Mouse (Mus musculus): ENCODE results near the gene Gm27021. TPM values are rescaled to one million over a fixed set of nuclear protein-coding genes. Genes with fewer than 3 reads are reported as not detected.
"Not testable (repeated sequence)": the region's sequence is repeated elsewhere in the genome, so short reads cannot be mapped to it uniquely, and the experiment has no call there.

The Gm27021 gene
- polyA plus RNA-seq, 1 experiment: 10.0 TPM

DNA sequence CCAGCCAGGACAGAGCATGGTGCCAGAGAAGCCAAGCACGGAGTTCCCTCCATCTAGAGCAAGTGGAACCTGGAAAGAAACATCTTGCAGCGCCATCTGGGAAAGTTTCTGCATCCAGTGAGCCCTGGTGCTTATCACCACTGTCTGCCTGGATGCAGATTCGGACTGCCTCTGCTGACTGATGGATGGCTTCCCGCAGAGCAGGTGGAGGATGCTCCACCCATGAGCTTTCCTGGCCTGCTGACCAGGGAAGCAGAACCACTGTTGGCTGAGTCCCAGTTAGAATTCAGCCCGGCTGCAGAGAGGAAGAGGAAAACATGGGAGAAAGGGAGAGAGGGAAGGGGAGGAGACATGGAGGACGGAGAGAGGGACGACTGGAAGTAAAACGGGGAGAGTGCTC lies 19.9 kb upstream of the Gm27021 start:
- H3K4me1 ChIP-seq: peaks cover 44% of the 10 kb centered on the region
- no peak overlapping the region for H3K4me3 ChIP-seq (replicated peaks)
- TF ChIP-seq FLI1 (IDR thresholded peaks at IDR 0.05; ENCODE audit: low read length): no peak
- TF ChIP-seq GATA1 (IDR thresholded peaks at IDR 0.05; ENCODE audit: borderline replicate concordance, low read length): no peak
- H3K36me3 ChIP-seq (replicated peaks; ENCODE audit: low read length): no peaks in the 10 kb centered on the region
- peaks cover 9% of the 10 kb centered on the region; the same call in 1 of the 2 replicates for H3K9me3 ChIP-seq
- peaks cover 79% of the 10 kb centered on the region for H3K27me3 ChIP-seq (replicated peaks)

DNA sequence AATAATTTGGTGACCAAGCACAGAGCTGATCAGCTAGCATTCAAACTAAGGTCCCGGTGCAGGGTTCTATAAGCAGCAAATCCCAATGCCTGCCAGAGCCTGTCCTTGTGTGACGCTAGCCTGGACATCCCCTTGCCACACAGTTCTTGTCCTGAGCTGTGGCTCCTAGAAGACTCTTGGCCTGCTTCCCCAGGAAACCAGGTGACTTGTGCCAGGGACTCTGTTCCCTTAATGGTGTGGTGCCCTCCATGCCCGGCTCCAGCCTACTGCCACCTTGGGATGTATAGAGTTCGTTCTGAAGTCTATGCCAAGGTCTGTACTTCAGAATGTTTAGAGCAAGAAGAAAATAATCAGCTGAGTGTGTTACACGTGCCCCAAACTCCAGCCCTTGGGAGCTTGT lies 18.7 kb upstream of the Gm27021 start:
- peaks cover 9% of the 10 kb centered on the region; the same call in 1 of the 2 replicates for H3K9me3 ChIP-seq
- H3K27me3 ChIP-seq (replicated peaks): peaks cover 81% of the 10 kb centered on the region
- TF ChIP-seq GATA1 (IDR thresholded peaks at IDR 0.05; ENCODE audit: borderline replicate concordance, low read length) (no peak), FLI1 (IDR thresholded peaks at IDR 0.05; ENCODE audit: low read length) (no peak)
- H3K36me3 ChIP-seq (replicated peaks; ENCODE audit: low read length): no peaks in the 10 kb centered on the region
- H3K4me3 ChIP-seq (replicated peaks): no peak overlapping the region
- H3K4me1 ChIP-seq: peaks cover 44% of the 10 kb centered on the region

DNA sequence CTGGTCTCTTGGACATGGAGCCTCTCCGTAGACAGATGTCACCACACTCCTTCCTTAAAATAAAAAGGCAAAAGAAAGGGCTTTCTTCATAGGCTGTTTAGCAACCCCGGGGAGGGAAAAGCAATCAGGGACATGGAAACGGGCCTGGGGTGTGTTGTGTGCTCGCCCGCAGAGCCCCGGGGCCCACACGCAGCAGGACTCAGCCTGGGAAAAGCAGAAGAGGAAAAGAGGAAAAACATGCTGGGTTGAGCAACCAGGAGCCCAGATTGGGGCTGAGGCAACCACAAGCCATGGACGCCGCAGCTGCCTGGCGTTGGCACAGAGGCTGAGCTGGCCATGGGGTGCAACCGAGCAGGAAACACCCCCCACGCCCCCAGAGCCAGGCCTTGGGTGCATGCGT lies 18.2 kb upstream of the Gm27021 start:
- TF ChIP-seq FLI1 (IDR thresholded peaks at IDR 0.05; ENCODE audit: low read length) (no peak), GATA1 (IDR thresholded peaks at IDR 0.05; ENCODE audit: borderline replicate concordance, low read length) (no peak)
- H3K4me3 ChIP-seq (replicated peaks): no peak overlapping the region

DNA sequence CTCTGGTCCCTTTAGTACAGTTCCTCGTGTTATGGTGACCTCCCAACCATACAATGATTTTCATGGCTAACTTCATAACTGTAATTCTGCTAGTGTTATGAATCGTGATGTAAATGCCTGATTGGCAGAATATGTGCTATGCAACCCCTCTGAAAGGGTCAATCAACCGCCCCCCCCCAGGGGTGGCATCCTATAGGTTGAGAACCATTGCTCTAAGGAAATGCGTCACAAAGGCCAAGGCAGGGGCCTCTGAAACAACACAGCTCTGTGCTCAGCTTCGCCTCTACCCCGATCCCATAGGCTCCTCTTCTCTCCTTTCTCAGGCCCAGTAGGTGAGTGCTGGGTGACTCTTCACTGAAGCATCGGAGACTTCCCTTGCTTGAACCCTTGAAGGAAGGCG lies 17.7 kb upstream of the Gm27021 start:
- Histone ChIP-seq H3K36me3 (replicated peaks; ENCODE audit: low read length) (no peaks in the 10 kb centered on the region), H3K9me3 (peaks cover 9% of the 10 kb centered on the region; the same call in 1 of the 2 replicates), H3K4me3 (replicated peaks) (no peak overlapping the region), H3K4me1 (peaks cover 46% of the 10 kb centered on the region), H3K27me3 (replicated peaks) (peaks cover 87% of the 10 kb centered on the region)
- TF ChIP-seq GATA1 (IDR thresholded peaks at IDR 0.05; ENCODE audit: borderline replicate concordance, low read length): no peak
- TF ChIP-seq FLI1 (IDR thresholded peaks at IDR 0.05; ENCODE audit: low read length): no peak

More for the DNA sequence above, 18.2 kb upstream of the Gm27021 start:
- H3K27me3 ChIP-seq (replicated peaks): peaks cover 84% of the 10 kb centered on the region
- H3K9me3 ChIP-seq: peaks cover 9% of the 10 kb centered on the region; the same call in 1 of the 2 replicates
- H3K36me3 ChIP-seq (replicated peaks; ENCODE audit: low read length): no peaks in the 10 kb centered on the region
- peaks cover 46% of the 10 kb centered on the region for H3K4me1 ChIP-seq

DNA sequence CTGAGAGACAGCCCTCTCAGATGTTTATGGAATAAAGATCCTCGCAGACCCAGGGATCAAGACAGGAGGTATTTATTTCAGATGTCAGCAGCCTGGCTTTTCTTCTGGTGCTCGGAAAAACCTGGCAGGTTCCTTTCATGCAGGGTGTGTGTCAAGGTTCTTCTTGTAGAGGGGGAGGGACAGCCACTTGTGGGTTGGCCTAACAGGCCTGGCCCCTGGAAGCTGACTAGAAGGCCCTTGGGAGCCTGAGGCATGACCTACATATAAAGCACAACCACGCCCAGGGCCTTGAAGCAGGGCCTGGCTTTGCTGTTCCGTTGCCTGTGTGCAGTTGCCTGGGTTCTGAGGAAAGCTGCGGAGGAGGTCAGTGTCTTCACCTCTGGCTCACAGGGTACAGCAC lies 17.2 kb upstream of the Gm27021 start:
- peaks cover 44% of the 10 kb centered on the region for H3K4me1 ChIP-seq
- H3K4me3 ChIP-seq (replicated peaks): no peak overlapping the region
- no peaks in the 10 kb centered on the region for H3K36me3 ChIP-seq (replicated peaks; ENCODE audit: low read length)
- H3K9me3 ChIP-seq: peaks cover 6% of the 10 kb centered on the region; the same call in 1 of the 2 replicates
- no peak for TF ChIP-seq FLI1 (IDR thresholded peaks at IDR 0.05; ENCODE audit: low read length)
- TF ChIP-seq GATA1 (IDR thresholded peaks at IDR 0.05; ENCODE audit: borderline replicate concordance, low read length): no peak
- peaks cover 83% of the 10 kb centered on the region for H3K27me3 ChIP-seq (replicated peaks)

DNA sequence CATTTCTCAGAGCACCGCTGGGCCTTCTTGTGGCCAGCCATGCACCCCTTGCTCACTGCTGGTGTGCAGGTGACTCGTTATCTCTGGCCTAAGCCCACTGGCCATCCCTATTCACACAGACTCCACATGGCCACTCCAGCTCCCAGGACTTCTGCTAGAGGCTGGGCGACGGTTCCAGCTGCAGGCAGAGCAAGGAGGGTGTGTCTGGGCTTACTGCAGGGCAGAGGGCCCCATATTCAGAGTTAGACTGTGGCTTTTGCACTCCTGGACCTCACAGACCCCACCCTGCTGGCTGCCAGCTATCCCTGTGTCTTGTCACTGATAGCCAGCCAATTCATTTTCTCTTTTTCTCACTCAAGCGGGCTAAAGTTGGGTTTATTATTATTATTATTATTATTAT lies 16.2 kb upstream of the Gm27021 start:
- peaks cover 85% of the 10 kb centered on the region for H3K27me3 ChIP-seq (replicated peaks)
- TF ChIP-seq FLI1 (IDR thresholded peaks at IDR 0.05; ENCODE audit: low read length) (no peak), GATA1 (IDR thresholded peaks at IDR 0.05; ENCODE audit: borderline replicate concordance, low read length) (no peak)
- no peaks in the 10 kb centered on the region for H3K36me3 ChIP-seq (replicated peaks; ENCODE audit: low read length)
- H3K9me3 ChIP-seq: peaks cover 3% of the 10 kb centered on the region; the same call in 1 of the 2 replicates
- peaks cover 46% of the 10 kb centered on the region for H3K4me1 ChIP-seq
- H3K4me3 ChIP-seq (replicated peaks): no peak overlapping the region

DNA sequence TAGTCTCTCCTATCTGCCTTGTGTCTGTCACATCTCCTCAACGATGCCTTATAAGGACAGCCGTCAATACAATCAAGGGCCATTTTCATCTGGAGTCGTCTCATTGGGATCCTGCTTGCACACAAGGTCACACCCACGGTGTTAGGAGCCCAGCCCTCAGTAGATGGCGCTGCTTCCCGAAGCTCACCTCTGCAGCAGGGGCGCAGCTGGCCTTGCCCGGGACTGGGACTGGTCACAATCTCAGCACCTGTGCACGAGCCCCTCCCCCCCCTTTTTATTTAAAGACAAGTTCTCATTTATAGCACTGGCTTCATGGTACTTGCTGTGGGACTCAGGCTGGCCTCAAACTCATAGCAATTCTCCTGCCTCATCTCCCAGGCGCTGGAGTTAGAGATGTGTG lies 15.7 kb upstream of the Gm27021 start:
- Histone ChIP-seq H3K27me3 (replicated peaks) (peaks cover 82% of the 10 kb centered on the region), H3K4me1 (peaks cover 41% of the 10 kb centered on the region), H3K36me3 (replicated peaks; ENCODE audit: low read length) (no peaks in the 10 kb centered on the region), H3K9me3 (peaks cover 3% of the 10 kb centered on the region; the same call in 1 of the 2 replicates), H3K4me3 (replicated peaks) (no peak overlapping the region)
- TF ChIP-seq GATA1 (IDR thresholded peaks at IDR 0.05; ENCODE audit: borderline replicate concordance, low read length): no peak
- TF ChIP-seq FLI1 (IDR thresholded peaks at IDR 0.05; ENCODE audit: low read length): no peak

DNA sequence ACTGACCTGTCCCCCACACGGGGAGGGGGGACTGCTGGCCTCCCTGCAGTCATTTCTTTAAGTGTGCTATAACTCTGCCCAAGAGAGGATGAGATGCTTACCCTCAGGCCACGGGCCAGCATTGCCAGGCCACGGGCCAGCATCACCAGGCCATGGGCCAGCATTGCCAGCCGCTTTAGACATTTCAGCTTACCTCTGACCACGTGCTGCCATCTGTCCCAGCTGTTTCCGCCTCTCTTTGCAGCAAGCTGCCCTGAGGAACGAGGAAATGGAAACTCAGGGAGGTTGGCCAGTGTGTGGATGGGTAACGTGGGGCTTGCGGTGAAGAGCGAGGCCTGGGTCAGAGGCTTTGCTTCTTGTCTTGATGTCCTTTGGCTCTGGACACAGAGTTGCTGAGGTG lies 13.2 kb upstream of the Gm27021 start:
- H3K4me1 ChIP-seq: peaks cover 24% of the 10 kb centered on the region
- peaks cover 57% of the 10 kb centered on the region for H3K27me3 ChIP-seq (replicated peaks)
- peaks cover 8% of the 10 kb centered on the region for H3K36me3 ChIP-seq (replicated peaks; ENCODE audit: low read length)

DNA sequence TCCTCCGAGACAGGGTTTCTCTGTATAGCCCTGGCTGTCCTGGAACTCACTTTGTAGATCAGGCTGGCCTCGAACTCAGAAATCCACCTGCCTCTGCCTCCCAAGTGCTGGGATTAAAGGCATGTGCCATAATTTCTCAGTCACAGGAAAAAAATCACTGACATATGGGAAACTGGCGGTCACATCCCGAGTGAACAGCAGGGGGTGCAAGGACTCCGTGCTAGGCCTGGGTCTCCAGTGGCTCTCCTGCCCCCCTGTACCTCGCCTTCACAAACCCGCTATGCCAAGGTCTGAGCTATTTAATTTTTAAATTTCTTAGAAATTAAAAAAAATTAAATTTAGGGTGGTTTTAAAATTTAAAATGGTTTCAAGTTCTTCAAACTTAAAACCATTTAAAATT lies 12.5 kb upstream of the Gm27021 start:
- not testable (repeated sequence) for H3K4me3 ChIP-seq (replicated peaks); H3K9me3 ChIP-seq
- Histone ChIP-seq H3K27me3 (replicated peaks) (peaks cover 50% of the 10 kb centered on the region), H3K4me1 (peaks cover 22% of the 10 kb centered on the region), H3K36me3 (replicated peaks; ENCODE audit: low read length) (peaks cover 15% of the 10 kb centered on the region)

More for the DNA sequence above, 13.2 kb upstream of the Gm27021 start:
- H3K9me3 ChIP-seq: no peaks in the 10 kb centered on the region
- TF ChIP-seq GATA1 (IDR thresholded peaks at IDR 0.05; ENCODE audit: borderline replicate concordance, low read length) (no peak), FLI1 (IDR thresholded peaks at IDR 0.05; ENCODE audit: low read length) (no peak)
- H3K4me3 ChIP-seq (replicated peaks): no peak overlapping the region

DNA sequence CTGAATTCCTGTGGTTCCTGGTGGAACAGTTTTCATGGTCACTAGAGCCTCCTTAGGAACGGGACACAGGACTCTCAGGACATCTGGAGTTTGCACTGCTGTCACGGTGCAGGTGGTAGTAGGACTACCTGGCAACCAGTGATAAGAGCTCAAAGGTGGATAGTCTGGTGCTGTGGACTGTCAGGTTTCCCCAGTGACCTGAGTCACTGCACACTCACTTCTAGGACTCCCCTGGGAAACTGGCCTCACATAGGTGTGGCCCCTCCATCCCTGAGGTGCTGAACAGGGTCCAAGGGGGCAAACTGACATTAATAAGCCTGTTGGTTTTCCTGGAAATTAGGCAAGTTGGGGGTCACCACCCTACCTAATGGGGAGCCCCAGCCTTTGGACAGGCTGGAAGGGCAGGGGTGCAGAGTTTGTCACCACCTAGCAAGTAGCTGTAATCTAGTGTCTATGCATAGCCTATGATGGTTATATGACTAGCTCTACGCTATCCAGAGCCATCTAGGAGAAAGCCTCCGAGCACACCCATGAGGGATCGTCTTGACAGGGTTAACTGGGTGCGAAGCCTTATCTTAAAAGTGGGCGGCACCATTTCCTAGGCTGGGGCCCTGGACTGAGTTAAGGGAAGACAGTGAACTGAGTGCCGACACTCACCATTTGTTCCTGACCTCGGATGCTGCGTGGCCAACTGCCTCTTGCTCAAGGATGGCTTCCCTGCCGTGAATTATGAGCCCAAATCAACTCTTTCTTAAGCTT lies 11.9 kb upstream of the Gm27021 start:
- no peaks in the 10 kb centered on the region for H3K9me3 ChIP-seq
- H3K4me1 ChIP-seq: peaks cover 22% of the 10 kb centered on the region
- peaks cover 44% of the 10 kb centered on the region for H3K27me3 ChIP-seq (replicated peaks)
- peaks cover 18% of the 10 kb centered on the region for H3K36me3 ChIP-seq (replicated peaks; ENCODE audit: low read length)
- peak overlapping the region; percentile 50 for H3K4me3 ChIP-seq (replicated peaks)
- TF ChIP-seq FLI1 (IDR thresholded peaks at IDR 0.05; ENCODE audit: low read length) (no peak), GATA1 (IDR thresholded peaks at IDR 0.05; ENCODE audit: borderline replicate concordance, low read length) (no peak)
